Mouse (Mus musculus) heart, adult 10 weeks (tissue): ENCODE results near the gene Skint8. TPM values are rescaled to one million over a fixed set of nuclear protein-coding genes. Genes with fewer than 3 reads are reported as not detected.

Source experiments
- polyA plus RNA-seq: library from polyadenylated mRNA; stranded (reverse); fragments of 350-450 nt; fragmentation: Illumina TruSeq; extraction: RNeasy Lipid Tissue Mini Kit (QIAGEN cat#74804); gene quantifications from one replicate; pipeline ENCODE4 v1.2.3, GENCODE M21; 2014; ENCODE audit warnings: low read depth, low replicate concordance

Gene Skint8
- polyA plus RNA-seq: not detected

DNA sequence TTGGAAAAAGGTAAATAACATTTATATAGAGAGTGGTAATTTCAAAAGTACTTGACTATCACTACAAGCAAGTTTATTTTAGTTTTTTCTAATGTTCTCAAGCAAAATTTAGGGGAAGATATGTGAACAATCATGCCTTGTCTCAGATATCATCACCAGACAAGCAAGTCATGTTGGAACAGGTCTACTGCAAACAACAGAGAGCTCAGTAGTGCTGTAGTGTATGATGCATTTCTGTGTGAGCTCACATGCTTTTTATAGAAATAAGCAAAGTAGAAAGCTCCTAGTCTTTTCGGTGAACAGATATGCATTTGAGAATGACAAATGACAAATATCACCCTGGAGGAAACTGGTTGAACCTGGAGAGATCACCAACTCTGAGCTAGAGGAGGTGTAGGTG is at the start of gene Skint8:
Skint8 (plus strand) TSS at position 301 of the 400 bp plus-strand sequence.

GRCm38 (mm10) chr4:111902775-111903174 is 16.4 kb upstream of the Skint8 start, which contains the start of gene Slc5a9:
Gene Slc5a9 (minus strand): TSS chr4:111902918.

GRCm38 (mm10) chr4:111972623-111973022 is 53.4 kb downstream of the Skint8 start, which contains the start of gene Skint7:
Gene Skint7 (plus strand): TSS chr4:111972923.

Other genes starting within 250 kb of the Skint8 start
- 7.9 TPM for gene Spata6, start 199.4 kb upstream of the Skint8 start, polyA plus RNA-seq
- gene Slc5a9, start 16.5 kb upstream of the Skint8 start, polyA plus RNA-seq: not detected
- not detected for gene Skint7, start 53.5 kb downstream of the Skint8 start, polyA plus RNA-seq
- not detected for gene Skint1, start 86.9 kb downstream of the Skint8 start, polyA plus RNA-seq
- not detected for gene Skint4, start 152.6 kb downstream of the Skint8 start, polyA plus RNA-seq